Mouse (Mus musculus): ENCODE results near the gene Rilp.

DNA sequence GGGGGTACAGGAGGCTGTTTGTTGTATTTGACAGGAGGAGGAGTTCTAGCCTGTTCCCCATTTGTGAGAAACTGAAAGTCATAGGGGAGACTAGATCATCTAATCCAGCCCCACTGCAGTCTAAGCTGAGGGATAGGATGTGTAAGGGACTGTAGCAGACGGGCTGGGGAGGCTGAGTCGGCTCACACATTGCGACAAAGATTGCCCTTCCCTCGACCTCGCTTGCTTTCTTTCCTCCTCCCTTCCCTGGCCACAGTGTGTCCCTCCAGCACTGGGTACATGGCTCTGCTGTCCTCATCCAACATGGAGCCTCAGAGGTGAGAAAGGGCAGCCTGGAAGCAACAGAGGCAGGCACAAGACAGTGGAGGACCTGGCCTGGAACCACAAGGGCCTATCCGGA, 44.8 kb upstream of the Rilp start:
- TF ChIP-seq CTCF (conservative IDR thresholded peaks at IDR 0.05; ENCODE audit: low read length) = no peak
- TF ChIP-seq NANOG (IDR thresholded peaks at IDR 0.05; ENCODE audit: borderline replicate concordance, low read length) = no peak
- TF ChIP-seq POU5F1 (IDR thresholded peaks at IDR 0.05; ENCODE audit: borderline replicate concordance, low read length) = no peak

Measured in E14TG2a.4 (cell line).